Mouse (Mus musculus) midbrain, embryonic 16.5 days (tissue): ENCODE results near the gene Nars2. TPM values are rescaled to one million over a fixed set of nuclear protein-coding genes. Genes with fewer than 3 reads are reported as not detected.

Experiments used
- ATAC-seq: fragments of 200-750 bp; cut with Nextera tagmentation; 2 replicates; pipeline ENCODE4 v1.8.0; 2017; ENCODE audit warnings: moderate TSS enrichment
- H3K27ac ChIP-seq: fragments of 300-500 bp; sonication (generic); 2 replicates; pipeline ENCODE4 v1.5.1; 2014; ENCODE audit warnings: mild to moderate bottlenecking, low read length, mixed read lengths
- H3K27me3 ChIP-seq: fragments of 300-500 bp; sonication (generic); 2 replicates; pipeline ENCODE4 v1.6.1; 2014; ENCODE audit warnings: low read depth, low read length, mixed read lengths; ENCODE audit not compliant: control insufficient read depth, insufficient read depth
- H3K36me3 ChIP-seq: fragments of 300-500 bp; sonication (generic); 2 replicates; pipeline ENCODE4 v1.6.1; 2014; ENCODE audit warnings: mild to moderate bottlenecking, low read length, moderate library complexity, mixed read lengths; ENCODE audit not compliant: control insufficient read depth, insufficient read depth
- H3K4me1 ChIP-seq: fragments of 300-500 bp; sonication (generic); 2 replicates; pipeline ENCODE4 v1.6.1; 2014; ENCODE audit warnings: mild to moderate bottlenecking, low read length, mixed read lengths; ENCODE audit not compliant: control insufficient read depth, insufficient read depth
- H3K4me2 ChIP-seq: fragments of 300-500 bp; sonication (generic); 2 replicates; pipeline ENCODE4 v1.6.1; 2014; ENCODE audit warnings: mild to moderate bottlenecking, low read length, mixed read lengths
- H3K4me3 ChIP-seq: fragments of 300-500 bp; sonication (generic); 2 replicates; pipeline ENCODE4 v1.5.1; 2014; ENCODE audit warnings: low read depth, mild to moderate bottlenecking, low read length, moderate library complexity, mixed read lengths
- H3K9ac ChIP-seq: fragments of 300-500 bp; sonication (generic); 2 replicates; pipeline ENCODE4 v1.6.1; 2014; ENCODE audit warnings: low read depth, low read length, mixed read lengths
- H3K9me3 ChIP-seq: fragments of 300-500 bp; sonication (generic); replicated peaks from 2 replicates; pipeline ENCODE4 v1.6.1; 2014; ENCODE audit warnings: mild to moderate bottlenecking, low read length, mixed read lengths; ENCODE audit not compliant: control insufficient read depth, poor library complexity, severe bottlenecking
- whole genome bisulfite sequencing: fragments of 180-500 bp; shearing (Covaris S2); extraction: QIAGEN DNeasy Blood & Tissue Kit; methylation state at CpG from one replicate; pipeline ENCODE4 v1.1.7; 2014; 5-methylcytosine and 5-hydroxymethylcytosine counted together
- polyA plus RNA-seq: library from polyadenylated mRNA; unstranded; fragments of >200 nt; fragmentation: Nextera tagmentation; extraction: Ambion mirVana; gene quantifications from 2 replicates; pipeline ENCODE4 v1.2.1, GENCODE M21; 2015

The Nars2 gene
- polyA plus RNA-seq, 1 experiment from 2014 or later, result 16.1 TPM

- no peaks in the 10 kb centered on the region for H3K9me3 ChIP-seq
- H3K27me3 ChIP-seq, result no peaks in the 10 kb centered on the region
- no peak for ATAC-seq
- no peaks in the 10 kb centered on the region for H3K36me3 ChIP-seq
- H3K9ac ChIP-seq, result no peak overlapping the region
- no peak overlapping the region for H3K4me2 ChIP-seq
- no peaks in the 10 kb centered on the region for H3K4me1 ChIP-seq
- no peak overlapping the region for H3K27ac ChIP-seq
- H3K4me3 ChIP-seq, result no peak overlapping the region
These were observed 125.7 kb downstream of the Nars2 start for GRCm38 (mm10) chr7:97076977-97077376.

- ATAC-seq, result no peak
- H3K9me3 ChIP-seq, result no peaks in the 10 kb centered on the region
- H3K36me3 ChIP-seq, result no peaks in the 10 kb centered on the region
- no peak overlapping the region for H3K9ac ChIP-seq
- no peaks in the 10 kb centered on the region for H3K27me3 ChIP-seq
- peaks cover 9% of the 10 kb centered on the region for H3K4me1 ChIP-seq
- 30% methylated on average over 4 of the region's 4 CpGs for WGBS
- H3K4me2 ChIP-seq, result no peak overlapping the region
- H3K27ac ChIP-seq, result no peak overlapping the region
- H3K4me3 ChIP-seq, result no peak overlapping the region
These were observed 127.4 kb downstream of the Nars2 start for GRCm38 (mm10) chr7:97078685-97079084.

- H3K36me3 ChIP-seq, result no peaks in the 10 kb centered on the region
- H3K27me3 ChIP-seq, result no peaks in the 10 kb centered on the region
- no peak overlapping the region for H3K4me3 ChIP-seq
- H3K9me3 ChIP-seq, result no peaks in the 10 kb centered on the region
- no peak overlapping the region for H3K27ac ChIP-seq
- 12% methylated on average over 6 of the region's 6 CpGs for WGBS
- H3K4me1 ChIP-seq, result peaks cover 9% of the 10 kb centered on the region
- H3K4me2 ChIP-seq, result 0 out of 2 replicates have a peak overlapping the region, but pooled peaks have one; percentile 4
- ATAC-seq, result no peak
- H3K9ac ChIP-seq, result no peak overlapping the region
These were observed 127.8 kb downstream of the Nars2 start for GRCm38 (mm10) chr7:97079145-97079544.

GRCm38 (mm10) chr7:97079651-97080365 is 128.5 kb downstream of the Nars2 start:
- no peaks in the 10 kb centered on the region for H3K9me3 ChIP-seq
- no peak overlapping the region for H3K27ac ChIP-seq
- WGBS, result 62% methylated on average over 4 of the region's 4 CpGs
- H3K27me3 ChIP-seq, result no peaks in the 10 kb centered on the region
- H3K9ac ChIP-seq, result no peak overlapping the region
- H3K36me3 ChIP-seq, result no peaks in the 10 kb centered on the region
- H3K4me3 ChIP-seq, result no peak overlapping the region
- H3K4me2 ChIP-seq, result no peak overlapping the region
- no peak for ATAC-seq
- peaks cover 9% of the 10 kb centered on the region for H3K4me1 ChIP-seq

- 0 out of 2 replicates have a peak, but pooled peaks have one; percentile 12 for ATAC-seq
- Histone ChIP-seq H3K9me3 (no peaks in the 10 kb centered on the region), H3K9ac (peak overlapping the region; percentile 92), H3K27ac (peak overlapping the region; percentile 81), H3K27me3 (no peaks in the 10 kb centered on the region), H3K4me2 (peak overlapping the region; percentile 86), H3K4me3 (peak overlapping the region; percentile 78), H3K36me3 (no peaks in the 10 kb centered on the region), H3K4me1 (peaks cover 9% of the 10 kb centered on the region)
- 30% methylated on average over 4 of the region's 4 CpGs for WGBS
These were observed 129.4 kb downstream of the Nars2 start for GRCm38 (mm10) chr7:97080621-97081241.

- Histone ChIP-seq H3K9me3 (no peaks in the 10 kb centered on the region), H3K27ac (peak within 1 kb of the TSS; percentile 81), H3K4me2 (peak within 1 kb of the TSS; percentile 86), H3K4me1 (peaks cover 9% of the 10 kb centered on the region), H3K4me3 (peak within 1 kb of the TSS; percentile 78), H3K9ac (peak within 1 kb of the TSS; percentile 92), H3K36me3 (no peaks in the 10 kb centered on the region), H3K27me3 (no peaks in the 10 kb centered on the region)
- peak; percentile 85 for ATAC-seq
- under 1% methylated on average over 35 of the region's 83 CpGs for whole genome bisulfite sequencing
These were observed 130.1 kb downstream of the Nars2 start, which contains the start of gene Gab2 for GRCm38 (mm10) chr7:97081242-97081958. Gene Gab2 (plus strand): TSS chr7:97081586.

GRCm38 (mm10) chr7:97081959-97082218 is 130.6 kb downstream of the Nars2 start:
- ATAC-seq, result peak; percentile 69; the same call in 1 of the 2 replicates
- under 1% methylated on average over 36 of the region's 38 CpGs for WGBS
- Histone ChIP-seq H3K4me1 (peaks cover 9% of the 10 kb centered on the region), H3K9me3 (no peaks in the 10 kb centered on the region), H3K36me3 (no peaks in the 10 kb centered on the region), H3K27me3 (no peaks in the 10 kb centered on the region), H3K4me2 (peak overlapping the region; percentile 86), H3K9ac (peak overlapping the region; percentile 92), H3K27ac (peak overlapping the region; percentile 81), H3K4me3 (peak overlapping the region; percentile 78)

GRCm38 (mm10) chr7:97082219-97083101 is 131.2 kb downstream of the Nars2 start:
- H3K4me1 ChIP-seq, result peaks cover 9% of the 10 kb centered on the region
- peak overlapping the region; percentile 92 for H3K9ac ChIP-seq
- H3K36me3 ChIP-seq, result no peaks in the 10 kb centered on the region
- no peaks in the 10 kb centered on the region for H3K9me3 ChIP-seq
- peak overlapping the region; percentile 81 for H3K27ac ChIP-seq
- no peaks in the 10 kb centered on the region for H3K27me3 ChIP-seq
- H3K4me2 ChIP-seq, result peak overlapping the region; percentile 86
- peak overlapping the region; percentile 78 for H3K4me3 ChIP-seq
- under 1% methylated on average over 36 of the region's 40 CpGs for WGBS
- ATAC-seq, result peak; percentile 69
